Mouse (Mus musculus) C2C12 (cell line): ENCODE measurements around the gene Dnajc5. TPM values are rescaled to one million over a fixed set of nuclear protein-coding genes. Genes with fewer than 3 reads are reported as not detected.

Experiments
- H3K27me3 ChIP-seq: one replicate; pipeline ENCODE4 v1.6.1; 2011; ENCODE audit not compliant: control insufficient read depth, insufficient read depth, insufficient read length
- H3K36me3 ChIP-seq: one replicate; pipeline ENCODE4 v1.6.1; 2011; ENCODE audit not compliant: control insufficient read depth, insufficient read depth
- H3K4me3 ChIP-seq: one replicate; pipeline ENCODE4 v1.5.1; 2011; ENCODE audit warnings: mild to moderate bottlenecking, control low read depth; ENCODE audit not compliant: poor library complexity, insufficient read depth, severe bottlenecking
- H3K79me2 ChIP-seq: one replicate; pipeline ENCODE4 v1.6.1; 2011; ENCODE audit not compliant: control insufficient read depth, insufficient read depth
- H3K79me3 ChIP-seq: one replicate; pipeline ENCODE4 v1.6.1; 2011; ENCODE audit warnings: low read depth, control low read depth
- H3ac ChIP-seq: one replicate; pipeline ENCODE3; 2011; ENCODE audit warnings: low read depth; ENCODE audit not compliant: control insufficient read depth, insufficient read length
- CEBPB ChIP-seq: IDR thresholded peaks from one replicate; pipeline ENCODE4 v1.6.1; 2011; ENCODE audit warnings: low read depth, mild to moderate bottlenecking, control low read depth, moderate library complexity
- CTCF ChIP-seq: IDR thresholded peaks from one replicate; pipeline ENCODE4 v1.5.1; 2011; ENCODE audit not compliant: control insufficient read depth, insufficient read depth, insufficient read length
- FOSL1 ChIP-seq: IDR thresholded peaks from one replicate; pipeline ENCODE4 v1.8.0; 2011; ENCODE audit warnings: mild to moderate bottlenecking, low read length; ENCODE audit not compliant: poor library complexity, insufficient read depth, severe bottlenecking
- MAX ChIP-seq: IDR thresholded peaks from one replicate; pipeline ENCODE4 v1.6.1; 2011; ENCODE audit warnings: mild to moderate bottlenecking, control low read depth
- MYOD1 ChIP-seq: IDR thresholded peaks from one replicate; pipeline ENCODE4 v1.6.1; 2011; ENCODE audit warnings: low read depth; ENCODE audit not compliant: control insufficient read depth, insufficient read length
- MYOG ChIP-seq: IDR thresholded peaks from one replicate; pipeline ENCODE4 v1.6.1; 2011; ENCODE audit not compliant: control insufficient read depth, insufficient read length; ENCODE audit errors: extremely low read depth
- USF1 ChIP-seq: IDR thresholded peaks from one replicate; pipeline ENCODE4 v1.6.1; 2011; ENCODE audit warnings: low read depth, mild to moderate bottlenecking, control low read depth, moderate library complexity
- polyA plus RNA-seq: library from polyadenylated mRNA; unstranded; fragments of >200 nt; fragmentation: generic; extraction: Trizol; gene quantifications from one replicate; pipeline ENCODE4 v1.2.1, GENCODE M21; 2012; ENCODE audit warnings: missing spikeins

Gene Dnajc5
- polyA plus RNA-seq, 1 experiment = 34.3 TPM

- Histone ChIP-seq H3K79me3 (no peaks in the 10 kb centered on the region), H3K27me3 (no peaks in the 10 kb centered on the region)
- TF ChIP-seq MAX = no peak
These were observed 50.8 kb downstream of the Dnajc5 start for GRCm38 (mm10) chr2:181570921-181571595.

DNA sequence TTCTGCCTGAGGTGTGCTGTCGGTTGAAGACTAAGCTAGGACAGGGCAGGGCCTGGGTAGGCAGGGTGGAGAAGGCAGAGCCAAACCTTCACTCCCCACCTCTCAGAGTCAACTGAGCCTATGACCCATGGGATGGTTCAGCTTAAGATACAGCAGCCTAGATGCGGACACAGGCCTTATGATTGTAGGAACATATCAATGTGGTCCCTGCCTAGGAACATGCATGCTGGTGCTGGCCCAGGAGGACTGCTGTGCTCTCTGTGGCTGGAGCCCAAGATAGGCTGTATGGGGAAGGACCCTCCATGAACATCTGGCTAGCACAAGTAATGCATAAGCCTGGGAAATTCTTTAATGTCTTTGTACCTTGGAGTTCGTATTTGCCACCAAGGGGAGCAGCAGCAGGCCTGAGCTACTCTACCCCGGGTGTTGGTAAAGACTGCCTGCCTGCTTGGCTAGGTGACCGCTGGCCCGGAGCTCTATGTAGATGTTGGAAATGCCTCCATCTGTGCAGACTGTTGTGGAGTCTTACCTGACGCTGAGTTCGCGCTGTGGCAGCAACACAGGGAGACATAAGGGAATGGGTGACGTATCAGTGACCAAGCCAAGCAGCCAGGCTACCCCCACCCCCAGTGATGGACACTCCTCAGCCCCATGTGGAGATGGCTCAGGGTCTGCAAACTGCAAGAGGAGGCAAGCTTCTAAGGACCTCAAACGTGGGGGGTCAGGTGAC, 51.8 kb downstream of the Dnajc5 start:
- no peak overlapping the region for H3ac ChIP-seq
- H3K79me2 ChIP-seq = no peaks in the 10 kb centered on the region
- no peak overlapping the region for H3K4me3 ChIP-seq
- no peaks in the 10 kb centered on the region for H3K27me3 ChIP-seq
- no peaks in the 10 kb centered on the region for H3K79me3 ChIP-seq
- no peaks in the 10 kb centered on the region for H3K36me3 ChIP-seq
- TF ChIP-seq MAX = no peak
- no peak for TF ChIP-seq MYOG
- TF ChIP-seq FOSL1 = no peak
- TF ChIP-seq USF1 = no peak
- TF ChIP-seq CEBPB = no peak
- no peak for TF ChIP-seq CTCF
- TF ChIP-seq MYOD1 = no peak

More at GRCm38 (mm10) chr2:181570921-181571595, 50.8 kb downstream of the Dnajc5 start:
- Histone ChIP-seq H3K4me3 (no peak overlapping the region), H3K36me3 (no peaks in the 10 kb centered on the region), H3K79me2 (no peaks in the 10 kb centered on the region), H3ac (no peak overlapping the region)

GRCm38 (mm10) chr2:181572921-181573920, 52.9 kb downstream of the Dnajc5 start:
- TF ChIP-seq MYOD1 (no peak), CTCF (no peak), FOSL1 (no peak), USF1 (no peak), MAX (no peak), MYOG (no peak), CEBPB (no peak)
- no peak overlapping the region for H3ac ChIP-seq

GRCm38 (mm10) chr2:181573961-181574360, 53.7 kb downstream of the Dnajc5 start:
- H3K36me3 ChIP-seq = no peaks in the 10 kb centered on the region
- H3K79me2 ChIP-seq = no peaks in the 10 kb centered on the region
- no peak for TF ChIP-seq FOSL1
- TF ChIP-seq CTCF = no peak
- TF ChIP-seq MYOD1 = no peak
- TF ChIP-seq MYOG = no peak
- no peak for TF ChIP-seq CEBPB
- no peak for TF ChIP-seq MAX
- TF ChIP-seq USF1 = no peak
- H3K4me3 ChIP-seq = no peak overlapping the region
- no peak overlapping the region for H3ac ChIP-seq
- H3K79me3 ChIP-seq = no peaks in the 10 kb centered on the region
- no peaks in the 10 kb centered on the region for H3K27me3 ChIP-seq

More at GRCm38 (mm10) chr2:181572921-181573920, 52.9 kb downstream of the Dnajc5 start:
- no peak overlapping the region for H3K4me3 ChIP-seq
- no peaks in the 10 kb centered on the region for H3K27me3 ChIP-seq
- no peaks in the 10 kb centered on the region for H3K79me3 ChIP-seq
- no peaks in the 10 kb centered on the region for H3K36me3 ChIP-seq
- H3K79me2 ChIP-seq = no peaks in the 10 kb centered on the region

GRCm38 (mm10) chr2:181574921-181575545, 54.7 kb downstream of the Dnajc5 start:
- Histone ChIP-seq H3ac (no peak overlapping the region), H3K27me3 (no peaks in the 10 kb centered on the region), H3K36me3 (no peaks in the 10 kb centered on the region), H3K4me3 (no peak overlapping the region), H3K79me2 (peaks cover 7% of the 10 kb centered on the region), H3K79me3 (no peaks in the 10 kb centered on the region)
- TF ChIP-seq USF1 (no peak), MYOD1 (no peak), CTCF (no peak)

GRCm38 (mm10) chr2:181576613-181577012, 56.3 kb downstream of the Dnajc5 start:
- peaks cover 9% of the 10 kb centered on the region for H3K79me2 ChIP-seq
- no peak overlapping the region for H3ac ChIP-seq

More at GRCm38 (mm10) chr2:181576613-181577012, 56.3 kb downstream of the Dnajc5 start:
- H3K4me3 ChIP-seq = no peak overlapping the region
- no peaks in the 10 kb centered on the region for H3K27me3 ChIP-seq
- H3K79me3 ChIP-seq = peaks cover 1% of the 10 kb centered on the region
- no peaks in the 10 kb centered on the region for H3K36me3 ChIP-seq
- TF ChIP-seq USF1 (no peak), FOSL1 (no peak), MYOD1 (no peak), MAX (no peak), CEBPB (no peak), CTCF (no peak), MYOG (no peak)
